Mouse (Mus musculus): Measurements from ENCODE around the gene Ripk4.
A peak's percentile ranks its signal among the peaks of the same experiment; 100 is the strongest.

Gene Ripk4

GRCm38 (mm10) chr16:97763061-97763989 lies at the start of gene Ripk4:
Gene Ripk4, minus strand, starts transcription at chr16:97763787.
- no peak for DNase-seq (ENCODE audit: low spot score in 2 of 2)

- no peak for DNase-seq (ENCODE audit: low spot score in 2 of 2)
Observed at GRCm38 (mm10) chr16:97808881-97809280, 45.3 kb upstream of the Ripk4 start.

DNA sequence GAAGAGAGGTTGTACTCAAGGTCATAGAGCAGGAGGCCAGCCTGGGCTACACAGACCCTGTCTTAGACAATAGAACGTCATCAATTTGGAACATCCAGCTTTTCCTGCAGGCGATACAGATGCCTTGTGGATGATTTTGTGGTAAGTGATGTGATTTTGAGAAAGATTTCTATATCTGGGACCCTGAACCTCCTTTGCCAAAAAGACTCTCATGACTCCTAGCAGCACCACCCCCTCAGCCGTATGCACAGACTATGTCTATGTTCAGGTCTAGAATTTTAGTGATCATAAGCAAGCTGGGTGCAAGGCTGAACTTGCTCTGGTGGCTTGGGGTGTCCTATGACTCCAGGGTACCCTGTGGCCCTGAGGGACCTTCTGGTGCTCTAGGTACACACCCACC lies 42.1 kb upstream of the Ripk4 start:
- no peak for DNase-seq (ENCODE audit: low spot score in 2 of 2)

GRCm38 (mm10) chr16:97804680-97805547 lies 41.3 kb upstream of the Ripk4 start:
- DNase-seq (ENCODE audit: low spot score in 2 of 2): peak; percentile 71 to 87

DNA sequence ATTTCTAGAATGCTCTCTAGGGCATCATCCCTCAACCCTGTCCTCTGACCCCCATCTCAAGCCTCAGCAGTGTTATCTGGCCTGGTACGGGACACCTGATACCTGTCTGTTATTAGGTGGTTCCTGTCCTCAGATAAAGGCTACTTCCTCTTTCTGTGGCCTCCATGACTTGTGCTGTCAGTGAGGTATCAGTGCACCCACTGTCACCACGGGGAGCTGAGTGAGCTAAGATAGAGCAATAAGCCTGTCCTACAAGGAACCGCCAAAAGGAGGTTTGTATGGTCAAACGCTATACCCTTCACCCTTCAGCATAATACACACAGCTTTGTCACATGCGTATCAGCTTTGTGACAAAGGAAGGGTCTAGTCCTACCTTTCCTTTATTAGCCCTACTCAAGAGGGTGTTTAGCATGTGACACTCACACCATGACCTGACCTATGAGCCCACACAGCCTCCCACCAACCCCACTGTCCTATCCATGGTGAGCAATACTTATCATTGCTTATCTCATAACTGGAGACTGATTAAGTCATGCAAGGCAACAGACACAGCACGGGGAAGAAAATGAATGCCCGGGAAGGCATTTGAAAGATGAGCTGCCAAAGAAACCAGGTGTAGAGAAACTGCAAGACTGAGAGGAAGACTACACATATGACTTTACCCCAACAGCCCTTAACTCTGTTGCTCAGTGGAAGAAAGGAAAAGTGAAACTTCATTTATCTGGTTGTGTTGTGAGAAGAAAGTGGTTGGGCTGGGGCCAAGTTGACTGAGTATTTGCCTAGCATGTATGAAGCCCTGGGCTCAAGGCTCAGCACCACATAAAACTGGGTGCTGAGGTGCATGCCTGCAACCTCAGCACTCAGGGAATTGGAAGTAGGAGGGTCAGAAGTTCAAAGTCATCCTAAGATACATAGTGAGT lies 34.6 kb upstream of the Ripk4 start:
- no peak for DNase-seq (ENCODE audit: low spot score in 2 of 2)

DNA sequence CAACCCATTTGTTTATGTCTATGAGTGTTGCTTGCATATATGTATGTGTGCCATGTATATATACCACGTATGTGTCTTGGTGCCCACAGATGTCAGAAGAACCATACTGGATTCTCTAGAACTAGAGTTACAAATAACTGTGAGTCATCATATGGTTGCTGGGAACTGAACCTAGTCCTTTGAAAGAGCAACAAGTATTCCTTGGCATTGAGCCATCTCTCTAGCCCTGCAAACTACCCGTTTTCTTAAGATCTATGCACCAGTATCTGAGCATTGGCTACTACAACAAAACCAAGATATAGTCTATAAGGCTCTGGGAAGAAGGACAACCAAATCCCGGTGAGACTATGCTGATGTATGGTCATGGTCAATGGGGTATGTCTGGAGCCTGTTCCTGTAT lies 33.6 kb upstream of the Ripk4 start:
- DNase-seq (ENCODE audit: low spot score in 2 of 2): no peak

- no peak for DNase-seq (ENCODE audit: low spot score in 2 of 2)
Observed at GRCm38 (mm10) chr16:97794256-97794655, 30.7 kb upstream of the Ripk4 start.

- DNase-seq (ENCODE audit: low spot score in 2 of 2): no peak
Observed at GRCm38 (mm10) chr16:97783057-97783456, 19.5 kb upstream of the Ripk4 start.

GRCm38 (mm10) chr16:97778353-97779025 lies 14.9 kb upstream of the Ripk4 start:
- DNase-seq (ENCODE audit: low spot score in 2 of 2): peak; percentile 63 to 83

GRCm38 (mm10) chr16:97766501-97766900 lies 2.9 kb upstream of the Ripk4 start:
- DNase-seq (ENCODE audit: low spot score in 2 of 2): no peak

DNA sequence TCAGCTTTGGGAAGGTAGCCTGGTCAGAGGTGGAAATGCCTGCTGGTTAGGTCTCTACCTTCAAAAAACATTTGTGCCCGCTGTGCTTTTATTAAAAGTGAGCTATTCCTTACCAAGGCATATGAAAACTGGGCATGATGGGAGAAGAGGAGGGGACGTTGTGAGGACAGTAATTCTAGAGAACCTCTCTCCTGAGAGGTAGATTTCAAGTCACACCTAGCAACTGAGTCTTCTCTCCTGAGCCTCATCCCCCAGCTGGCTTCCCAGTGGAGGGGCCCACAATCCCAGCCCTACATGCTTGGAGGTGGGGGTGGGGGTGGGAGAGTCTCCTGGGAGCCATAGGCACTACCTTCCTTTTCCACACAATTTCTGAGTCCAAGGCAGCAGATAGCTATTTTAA lies 1.0 kb upstream of the Ripk4 start:
- no peak for DNase-seq (ENCODE audit: low spot score in 2 of 2)

DNA sequence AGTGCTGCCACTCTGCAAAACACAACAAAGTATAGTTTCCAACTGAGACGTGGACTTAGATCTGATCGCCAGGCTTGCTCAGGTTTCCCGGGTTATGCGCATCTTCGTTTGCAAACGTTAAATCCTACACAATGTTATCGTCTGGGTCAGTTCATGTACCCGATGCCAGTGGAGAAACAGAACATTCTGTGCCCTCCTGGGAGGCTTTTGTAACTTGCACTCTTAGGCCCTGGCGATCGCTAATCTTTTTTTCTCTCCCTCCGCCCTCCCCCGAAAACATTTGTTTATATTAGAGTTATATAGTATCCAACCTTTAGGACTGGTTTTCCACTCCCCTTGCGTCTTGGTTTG lies 378 bp upstream of the Ripk4 start:
- DNase-seq (ENCODE audit: low spot score in 2 of 2): no peak

DNA sequence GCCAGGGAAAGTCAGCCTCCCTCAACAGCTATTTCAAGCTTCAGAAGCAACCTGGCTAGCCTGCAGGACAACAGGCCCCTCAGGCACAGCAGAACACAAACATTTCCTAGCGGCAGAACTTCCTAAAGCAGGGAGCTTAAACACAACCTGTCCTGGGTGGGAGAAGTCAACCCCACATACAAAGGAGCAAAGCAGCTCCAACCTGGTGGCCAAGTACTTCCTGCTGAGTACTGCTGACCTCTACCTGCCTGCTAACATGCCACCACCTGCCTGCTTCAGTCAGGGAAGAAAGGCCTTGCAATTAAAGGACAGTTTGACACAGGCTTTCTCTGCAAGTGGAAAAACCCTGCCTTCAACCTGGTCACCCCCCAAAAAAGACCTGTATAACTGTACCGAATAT lies 1.8 kb downstream of the Ripk4 start:
- DNase-seq (ENCODE audit: low spot score in 2 of 2): no peak

- DNase-seq (ENCODE audit: low spot score in 2 of 2): no peak
Observed at GRCm38 (mm10) chr16:97759681-97760080, 3.9 kb downstream of the Ripk4 start.

DNA sequence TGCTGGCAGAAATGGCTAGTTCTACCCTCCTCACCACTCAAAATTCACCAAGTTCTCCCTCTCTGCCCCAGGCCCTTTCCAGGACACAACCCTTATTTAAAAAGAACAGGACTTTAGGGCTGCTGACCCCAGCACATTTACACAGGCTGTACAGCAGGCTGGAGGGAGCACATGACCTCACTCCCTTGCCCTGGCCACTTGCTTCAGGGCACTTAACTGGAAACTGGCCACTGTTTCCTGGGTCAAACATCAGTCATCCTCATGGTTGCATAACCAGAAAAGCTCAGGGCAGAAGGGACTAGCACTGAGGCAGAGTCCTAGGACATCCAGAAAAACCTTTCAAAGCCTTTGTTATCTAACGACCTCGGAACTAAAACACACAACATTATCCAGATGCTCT lies 5.3 kb downstream of the Ripk4 start:
- no peak for DNase-seq (ENCODE audit: low spot score in 2 of 2)

DNA sequence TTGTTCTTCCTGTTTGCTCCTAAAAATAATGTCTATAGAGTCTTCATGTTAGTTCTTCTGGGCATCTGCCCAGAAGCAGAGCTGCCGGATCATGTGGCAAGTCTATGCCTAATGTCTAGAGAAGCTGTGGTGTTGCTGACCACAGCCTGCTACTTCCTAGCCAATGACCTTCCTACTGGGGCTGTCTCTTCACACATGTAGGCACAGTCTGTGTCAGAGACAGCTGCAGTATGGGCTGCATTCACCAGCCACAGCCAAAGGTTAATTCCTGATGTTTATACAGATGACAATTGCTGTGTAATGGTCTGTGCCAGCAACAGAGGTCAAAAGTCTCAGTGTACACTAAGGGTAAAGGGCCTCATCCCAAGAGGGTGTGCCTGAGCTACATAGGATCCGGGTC lies 7.1 kb downstream of the Ripk4 start:
- DNase-seq (ENCODE audit: low spot score in 2 of 2): no peak

- DNase-seq (ENCODE audit: low spot score in 2 of 2): no peak
Observed at GRCm38 (mm10) chr16:97752316-97752941, 11.2 kb downstream of the Ripk4 start.

- DNase-seq (ENCODE audit: low spot score in 2 of 2): no peak
Observed at GRCm38 (mm10) chr16:97751884-97752283, 11.7 kb downstream of the Ripk4 start.

DNA sequence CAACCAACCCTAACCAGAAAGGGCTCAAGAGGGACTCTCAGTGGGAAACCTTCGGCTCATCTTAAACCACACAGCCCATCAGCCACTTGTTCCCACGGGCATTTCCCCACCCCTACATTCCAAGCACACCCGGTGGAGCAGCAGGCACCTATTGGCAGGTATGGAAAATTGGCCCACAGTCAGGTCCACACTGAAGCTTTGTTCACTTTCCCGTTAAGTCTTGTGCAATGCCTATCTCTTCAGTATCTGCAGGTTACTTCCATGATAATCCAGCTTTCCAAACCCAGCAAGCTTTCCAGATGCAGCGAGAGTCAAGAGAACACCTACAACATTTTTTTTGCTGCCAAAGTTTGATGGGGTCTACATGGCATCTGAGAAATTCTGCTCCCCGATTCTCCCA lies 15.2 kb downstream of the Ripk4 start:
- DNase-seq (ENCODE audit: low spot score in 2 of 2): no peak

DNA sequence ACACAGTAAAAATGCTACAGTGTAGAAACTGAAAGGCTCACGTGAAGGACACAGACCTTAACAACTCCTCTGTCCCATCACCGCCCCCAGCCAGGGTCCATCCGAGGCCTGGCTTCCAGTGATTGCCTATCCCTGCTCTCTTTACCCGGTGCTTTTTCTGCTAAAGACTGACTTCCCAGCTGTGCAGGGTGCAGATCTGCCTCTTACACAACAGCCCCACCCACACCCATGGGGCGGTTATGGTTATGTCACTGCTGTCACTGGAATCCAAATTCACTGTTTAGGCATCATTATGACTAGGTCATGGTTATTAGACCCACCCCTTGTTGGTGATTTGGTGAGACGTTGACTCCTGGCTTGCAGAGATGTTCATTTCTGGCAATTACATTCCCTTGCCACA lies 25.6 kb downstream of the Ripk4 start:
- DNase-seq (ENCODE audit: low spot score in 2 of 2): no peak

GRCm38 (mm10) chr16:97736562-97736961 lies 27.0 kb downstream of the Ripk4 start:
- DNase-seq (ENCODE audit: low spot score in 2 of 2): no peak

All from spleen, postnatal 4 days (tissue).